Mouse (Mus musculus): Measurements from ENCODE around the gene Six4. TPM values are rescaled to one million over a fixed set of nuclear protein-coding genes. Genes with fewer than 3 reads are reported as not detected.
"Not testable (repeated sequence)": the region's sequence is repeated elsewhere in the genome, so short reads cannot be mapped to it uniquely, and the experiment has no call there.

Gene Six4
- 0.14 and 2.0 TPM in 2 replicates for polyA plus RNA-seq (2011; ENCODE audit: insufficient read depth, insufficient read length, low replicate concordance, missing spikeins)

DNA sequence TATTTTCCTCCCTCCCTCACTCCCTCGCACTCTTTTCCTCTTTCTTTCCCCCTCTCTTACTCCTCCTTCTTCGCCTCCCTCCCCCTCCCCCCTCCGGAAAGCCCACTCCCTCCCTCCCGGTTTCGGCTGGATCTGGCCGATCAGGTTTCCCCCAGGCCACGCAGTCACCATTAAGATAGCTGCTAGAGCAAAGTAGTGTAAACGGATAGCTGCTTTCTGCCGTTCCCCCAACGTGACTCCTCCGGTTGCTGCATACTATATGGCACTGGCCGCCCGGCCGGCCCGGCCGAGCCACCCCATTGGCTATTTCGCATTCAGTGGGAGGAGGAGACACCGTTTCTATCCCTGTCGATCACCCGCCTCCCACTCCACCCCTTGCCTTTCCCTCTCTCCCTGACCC lies at the start of gene Six4:
Gene Six4 (minus strand): TSS at position 261 of the 400 bp plus-strand sequence.
- no peak for TF ChIP-seq POLR2A (IDR thresholded peaks at IDR 0.05; ENCODE audit: borderline replicate concordance, control insufficient read depth, low read depth, low read length)
- no peak for TF ChIP-seq CTCF (IDR thresholded peaks at IDR 0.05; ENCODE audit: control insufficient read depth, insufficient read depth, low read length)
- 2% methylated on average over 20 of the region's 20 CpGs for WGBS
- no peaks in the 10 kb centered on the region for H3K4me1 ChIP-seq (ENCODE audit: control insufficient read depth, insufficient read depth, low read length)
- peak within 1 kb of the TSS; percentile 14 for H3K4me3 ChIP-seq (replicated peaks; ENCODE audit: control insufficient read depth, low read depth, low read length)
- no peak within 1 kb of the TSS; the same call in 1 of the 2 replicates for H3K27ac ChIP-seq (ENCODE audit: control insufficient read depth, insufficient read depth, low read depth, low read length, poor library complexity)

DNA sequence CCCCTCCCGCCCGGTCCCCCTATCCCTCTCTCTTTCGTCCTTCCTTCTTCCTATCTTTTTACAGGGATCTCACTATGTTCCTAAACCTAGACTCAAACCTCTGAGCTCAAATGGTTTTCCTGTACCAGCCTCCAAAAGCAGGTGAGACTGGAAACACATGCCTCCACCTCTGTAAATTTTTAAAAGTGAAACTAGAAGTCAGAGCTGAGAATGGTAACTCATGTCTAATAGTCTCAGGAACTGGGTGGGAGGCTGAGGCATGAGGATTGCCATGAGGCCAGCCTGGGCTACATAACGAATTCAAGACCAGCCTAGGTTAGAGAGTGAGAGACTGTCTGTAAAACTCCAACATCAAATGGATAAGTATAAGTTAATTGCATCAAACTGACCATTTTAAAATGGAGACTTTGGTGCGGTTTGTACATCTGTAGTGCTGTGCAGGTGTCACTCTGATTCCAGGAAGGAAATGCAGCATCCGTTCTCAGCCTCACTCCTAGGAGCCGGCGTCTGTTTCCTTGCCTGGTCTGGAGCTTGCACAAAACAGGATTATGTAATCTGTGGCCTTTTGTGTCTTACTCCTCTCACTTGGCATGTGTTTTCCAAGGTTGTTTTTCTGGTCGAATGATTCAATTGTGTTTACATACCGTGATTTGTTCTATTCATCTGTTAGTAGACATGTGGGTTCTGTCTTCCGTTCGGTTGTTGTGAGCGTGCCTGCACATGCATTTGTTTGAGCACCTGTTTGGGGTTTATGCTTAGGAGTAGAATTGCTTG lies 49.3 kb upstream of the Six4 start:
- WGBS: 47% methylated on average over 13 of the region's 13 CpGs
- TF ChIP-seq POLR2A (IDR thresholded peaks at IDR 0.05; ENCODE audit: borderline replicate concordance, control insufficient read depth, low read depth, low read length): no peak
- no peak for TF ChIP-seq CTCF (IDR thresholded peaks at IDR 0.05; ENCODE audit: control insufficient read depth, insufficient read depth, low read length)
- Histone ChIP-seq H3K27ac (ENCODE audit: control insufficient read depth, insufficient read depth, low read depth, low read length, poor library complexity) (no peak overlapping the region), H3K4me1 (ENCODE audit: control insufficient read depth, insufficient read depth, low read length) (no peaks in the 10 kb centered on the region; the same call in 1 of the 2 replicates), H3K4me3 (replicated peaks; ENCODE audit: control insufficient read depth, low read depth, low read length) (no peak overlapping the region)

DNA sequence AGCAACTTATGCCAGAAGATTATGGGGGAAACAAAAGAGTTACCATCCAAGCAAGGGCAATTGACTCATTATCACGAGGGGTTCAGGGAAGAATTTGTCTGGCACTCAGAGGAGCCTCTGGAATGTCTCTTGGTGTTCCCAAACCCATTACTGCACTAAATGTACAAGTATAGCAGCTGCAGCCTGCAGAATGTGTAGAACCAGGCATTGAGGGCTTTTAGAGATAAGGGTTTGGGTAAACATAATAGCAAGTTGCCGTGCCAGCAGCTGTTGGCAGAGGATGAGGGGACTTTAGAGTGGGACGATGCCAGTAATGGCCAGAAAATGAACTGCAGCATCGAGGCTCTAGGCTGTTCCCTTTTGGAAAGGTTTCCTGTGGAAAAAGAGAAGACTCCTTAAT lies 47.1 kb upstream of the Six4 start:
- Histone ChIP-seq H3K4me3 (replicated peaks; ENCODE audit: control insufficient read depth, low read depth, low read length) (no peak overlapping the region), H3K27ac (ENCODE audit: control insufficient read depth, insufficient read depth, low read depth, low read length, poor library complexity) (no peak overlapping the region), H3K4me1 (ENCODE audit: control insufficient read depth, insufficient read depth, low read length) (no peaks in the 10 kb centered on the region; the same call in 1 of the 2 replicates)
- TF ChIP-seq POLR2A (IDR thresholded peaks at IDR 0.05; ENCODE audit: borderline replicate concordance, control insufficient read depth, low read depth, low read length) (no peak), CTCF (IDR thresholded peaks at IDR 0.05; ENCODE audit: control insufficient read depth, insufficient read depth, low read length) (no peak)
- 65% methylated on average over 4 of the region's 4 CpGs for WGBS

DNA sequence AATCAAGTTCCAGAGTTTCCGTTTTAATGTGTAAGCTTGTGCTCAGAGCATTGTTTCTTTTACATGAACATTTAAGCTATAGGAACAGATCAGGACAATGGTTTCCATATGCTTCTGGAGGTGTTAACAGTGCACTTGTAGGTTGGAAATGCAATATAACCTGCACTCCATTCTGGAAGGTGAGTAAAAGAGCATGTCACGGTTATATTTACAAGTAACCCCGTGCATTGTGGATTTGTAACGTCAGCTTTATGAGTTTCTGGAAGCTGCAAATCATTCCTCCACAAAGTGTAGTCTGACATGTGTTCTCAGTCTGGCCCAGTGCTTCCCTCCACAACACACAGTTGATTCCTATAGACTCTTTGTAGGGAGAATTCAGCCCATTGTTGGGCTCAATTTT lies 40.9 kb upstream of the Six4 start:
- Histone ChIP-seq H3K4me3 (replicated peaks; ENCODE audit: control insufficient read depth, low read depth, low read length) (no peak overlapping the region), H3K27ac (ENCODE audit: control insufficient read depth, insufficient read depth, low read depth, low read length, poor library complexity) (no peak overlapping the region), H3K4me1 (ENCODE audit: control insufficient read depth, insufficient read depth, low read length) (no peaks in the 10 kb centered on the region)
- 82% methylated on average over 4 of the region's 4 CpGs for WGBS
- no peak for TF ChIP-seq POLR2A (IDR thresholded peaks at IDR 0.05; ENCODE audit: borderline replicate concordance, control insufficient read depth, low read depth, low read length)
- no peak for TF ChIP-seq CTCF (IDR thresholded peaks at IDR 0.05; ENCODE audit: control insufficient read depth, insufficient read depth, low read length)

DNA sequence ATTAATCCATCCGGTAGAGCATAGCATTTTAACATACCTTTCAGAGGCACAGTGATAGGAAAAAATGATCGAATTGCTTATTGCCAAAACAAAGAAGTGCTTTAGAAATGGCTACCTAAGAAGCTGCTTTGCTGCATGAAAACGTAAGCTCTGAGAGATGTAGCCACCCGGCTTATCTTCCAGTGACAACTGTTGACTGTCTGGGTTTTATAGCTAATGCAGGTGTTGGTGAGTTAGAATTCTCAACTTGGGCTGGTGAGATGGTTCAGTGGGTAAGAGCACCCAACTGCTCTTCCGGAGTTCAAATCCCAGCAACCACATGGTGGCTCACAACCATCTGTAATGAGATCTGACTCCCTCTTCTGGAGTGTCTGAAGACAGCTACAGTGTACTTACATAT lies 37.8 kb upstream of the Six4 start:
- H3K4me1 ChIP-seq (ENCODE audit: control insufficient read depth, insufficient read depth, low read length); H3K27ac ChIP-seq (ENCODE audit: control insufficient read depth, insufficient read depth, low read depth, low read length, poor library complexity); H3K4me3 ChIP-seq (replicated peaks; ENCODE audit: control insufficient read depth, low read depth, low read length): not testable (repeated sequence)
- WGBS: 81% methylated on average over 5 of the region's 5 CpGs

DNA sequence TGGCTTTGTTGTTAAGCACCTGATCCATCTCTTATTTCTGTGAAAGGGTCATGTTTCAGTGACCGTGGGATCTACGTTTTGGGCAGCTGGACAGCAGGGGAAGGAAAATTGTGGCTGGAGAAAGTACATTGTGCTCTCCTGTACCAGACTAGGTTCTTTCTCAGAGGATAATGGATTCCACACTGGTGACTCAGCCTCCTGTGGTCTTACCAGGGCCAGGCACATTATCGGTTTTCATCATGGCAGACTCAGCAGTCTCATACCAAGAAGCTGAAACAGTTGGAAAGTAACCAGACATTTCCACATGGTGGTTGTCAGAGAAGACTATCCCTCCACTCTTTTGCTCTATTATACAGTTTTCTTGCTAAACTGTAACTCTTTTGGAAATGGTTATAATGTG lies 34.0 kb upstream of the Six4 start:
- TF ChIP-seq POLR2A (IDR thresholded peaks at IDR 0.05; ENCODE audit: borderline replicate concordance, control insufficient read depth, low read depth, low read length): no peak
- TF ChIP-seq CTCF (IDR thresholded peaks at IDR 0.05; ENCODE audit: control insufficient read depth, insufficient read depth, low read length): no peak
- 84% methylated on average over 3 of the region's 3 CpGs for WGBS
- H3K4me1 ChIP-seq (ENCODE audit: control insufficient read depth, insufficient read depth, low read length): no peaks in the 10 kb centered on the region; the same call in 1 of the 2 replicates
- H3K27ac ChIP-seq (ENCODE audit: control insufficient read depth, insufficient read depth, low read depth, low read length, poor library complexity): no peak overlapping the region
- H3K4me3 ChIP-seq (replicated peaks; ENCODE audit: control insufficient read depth, low read depth, low read length): no peak overlapping the region

DNA sequence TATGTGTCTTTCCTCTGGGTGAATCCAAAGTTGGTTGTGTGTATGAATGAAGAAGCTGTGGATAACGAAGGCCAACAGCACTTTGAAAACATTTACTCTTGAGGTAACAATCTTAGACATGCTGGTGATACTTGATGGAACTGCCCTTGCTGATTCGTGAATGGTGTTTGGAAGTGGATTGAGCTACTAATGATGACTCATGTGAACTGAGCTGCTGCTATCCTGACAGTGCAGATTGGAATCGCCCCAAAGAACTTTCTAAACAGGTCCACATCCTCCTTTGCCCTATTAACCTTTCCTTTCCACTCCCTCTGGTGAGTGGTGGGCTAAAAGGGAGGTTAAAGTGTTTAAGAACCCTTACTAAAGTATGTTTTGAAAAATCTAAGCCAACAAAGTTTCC lies 27.5 kb upstream of the Six4 start:
- Histone ChIP-seq H3K4me3 (replicated peaks; ENCODE audit: control insufficient read depth, low read depth, low read length) (no peak overlapping the region), H3K4me1 (ENCODE audit: control insufficient read depth, insufficient read depth, low read length) (no peaks in the 10 kb centered on the region; the same call in 1 of the 2 replicates), H3K27ac (ENCODE audit: control insufficient read depth, insufficient read depth, low read depth, low read length, poor library complexity) (no peak overlapping the region)
- TF ChIP-seq CTCF (IDR thresholded peaks at IDR 0.05; ENCODE audit: control insufficient read depth, insufficient read depth, low read length) (no peak), POLR2A (IDR thresholded peaks at IDR 0.05; ENCODE audit: borderline replicate concordance, control insufficient read depth, low read depth, low read length) (no peak)
- 72% methylated on average over 3 of the region's 3 CpGs for WGBS

DNA sequence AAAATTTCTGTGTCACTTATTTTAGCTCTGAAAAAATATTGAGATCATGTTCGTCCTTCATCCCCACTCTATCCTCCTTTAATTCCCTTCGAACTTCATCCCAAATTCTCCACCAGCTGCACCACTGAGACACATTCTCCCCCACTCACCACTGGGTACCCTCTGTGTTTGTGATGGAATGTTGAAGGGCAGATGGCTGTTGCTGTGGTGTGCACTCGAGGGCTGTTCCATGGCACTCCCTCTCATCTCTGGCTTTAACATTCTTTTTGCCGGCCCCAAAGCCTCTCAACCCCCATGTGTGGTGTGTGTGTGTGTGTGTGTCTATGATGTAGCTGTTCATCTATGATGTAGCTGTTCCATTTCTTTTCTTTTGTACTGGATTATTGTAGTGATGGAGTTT lies 12.0 kb upstream of the Six4 start:
- no peak overlapping the region for H3K4me3 ChIP-seq (replicated peaks; ENCODE audit: control insufficient read depth, low read depth, low read length)
- no peaks in the 10 kb centered on the region; the same call in 1 of the 2 replicates for H3K4me1 ChIP-seq (ENCODE audit: control insufficient read depth, insufficient read depth, low read length)
- TF ChIP-seq CTCF (IDR thresholded peaks at IDR 0.05; ENCODE audit: control insufficient read depth, insufficient read depth, low read length): no peak
- TF ChIP-seq POLR2A (IDR thresholded peaks at IDR 0.05; ENCODE audit: borderline replicate concordance, control insufficient read depth, low read depth, low read length): no peak
- no peak overlapping the region for H3K27ac ChIP-seq (ENCODE audit: control insufficient read depth, insufficient read depth, low read depth, low read length, poor library complexity)
- 80% methylated on average over 4 of the region's 4 CpGs for WGBS
